Mouse (Mus musculus) bone marrow macrophage, adult 2 months (primary cell): ENCODE measurements around the gene Inpp5b.

Source experiments
- CTCF ChIP-seq: IDR thresholded peaks from 2 replicates; pipeline ENCODE4 v1.5.1; 2012; ENCODE audit warnings: low read depth, mild to moderate bottlenecking, low read length, moderate library complexity
- POLR2A ChIP-seq: IDR thresholded peaks from 2 replicates; pipeline ENCODE4 v1.6.1; 2012; ENCODE audit warnings: mild to moderate bottlenecking, low read depth, low read length, borderline replicate concordance

DNA sequence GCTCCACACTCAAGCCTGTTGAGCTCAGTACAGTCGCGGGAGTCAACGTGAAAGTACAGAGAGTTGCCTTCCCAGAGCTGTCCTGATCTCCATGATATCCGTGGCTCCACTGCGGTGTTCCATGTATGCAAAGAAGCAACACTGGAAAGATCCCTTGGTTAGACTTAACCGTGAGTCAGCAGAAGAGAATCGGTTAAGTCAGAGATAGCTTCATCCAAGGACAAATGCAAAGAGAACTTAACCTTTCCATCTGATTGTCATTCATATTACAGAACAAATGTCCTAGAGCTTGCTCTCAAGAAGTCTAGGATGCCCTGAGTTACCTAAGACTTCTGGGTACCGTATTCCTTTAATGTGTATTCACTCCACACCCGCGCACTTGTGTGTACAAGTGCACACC lies 91.1 kb downstream of the Inpp5b start:
- TF ChIP-seq CTCF (no peak), POLR2A (no peak)
